Mouse (Mus musculus) bone marrow, adult 2 months (tissue): Measurements from ENCODE around the gene Cacnb3. TPM values are rescaled to one million over a fixed set of nuclear protein-coding genes. Genes with fewer than 3 reads are reported as not detected.

Source experiments
- H3K27ac ChIP-seq: fragments of 200-500 bp; 2 replicates; pipeline ENCODE4 v1.5.1; 2012; ENCODE audit warnings: low read depth, mild to moderate bottlenecking, control low read depth, inconsistent platforms, low read length; ENCODE audit not compliant: control insufficient read depth, poor library complexity, insufficient read depth
- H3K4me1 ChIP-seq: fragments of 200-500 bp; 2 replicates; pipeline ENCODE4 v1.6.1; 2011; ENCODE audit warnings: low read length; ENCODE audit not compliant: control insufficient read depth, insufficient read depth
- H3K4me3 ChIP-seq: fragments of 200-500 bp; replicated peaks from 2 replicates; pipeline ENCODE3; 2011; ENCODE audit warnings: mild to moderate bottlenecking, low read depth, low read length, control low read depth; ENCODE audit not compliant: control insufficient read depth
- CTCF ChIP-seq: fragments of 200-500 bp; IDR thresholded peaks from 2 replicates; pipeline ENCODE4 v1.5.1; 2011; ENCODE audit warnings: low read length, control low read depth; ENCODE audit not compliant: control insufficient read depth, insufficient read depth
- POLR2A ChIP-seq: fragments of 200-500 bp; IDR thresholded peaks from 2 replicates; pipeline ENCODE4 v1.6.1; 2011; ENCODE audit warnings: low read depth, mild to moderate bottlenecking, control low read depth, low read length, borderline replicate concordance; ENCODE audit not compliant: control insufficient read depth
- WGBS: fragments of 180-500 bp; shearing (Covaris S2); methylation state at CpG from one replicate; pipeline ENCODE4 v1.1.7; 2018; 5-methylcytosine and 5-hydroxymethylcytosine counted together
- polyA plus RNA-seq: library from polyadenylated mRNA; stranded (reverse); fragments of >200 nt; gene quantifications from 2 replicates; pipeline ENCODE4 v1.2.4, GENCODE M21; 2011; ENCODE audit warnings: low replicate concordance; ENCODE audit not compliant: missing spikeins, insufficient read depth, insufficient read length

Cacnb3 gene
- polyA plus RNA-seq, 1 experiment, result 1.8 TPM

- Histone ChIP-seq H3K4me3 (no peak overlapping the region), H3K4me1 (no peaks in the 10 kb centered on the region), H3K27ac (no peak overlapping the region)
- TF ChIP-seq POLR2A (no peak), CTCF (no peak)
- WGBS, result 7% methylated on average over 21 of the region's 21 CpGs
Observed at GRCm38 (mm10) chr15:98635291-98635841, 4.7 kb downstream of the Cacnb3 start.

GRCm38 (mm10) chr15:98636517-98636916, 5.9 kb downstream of the Cacnb3 start:
- TF ChIP-seq POLR2A (no peak), CTCF (no peak)

GRCm38 (mm10) chr15:98637155-98637554, 6.5 kb downstream of the Cacnb3 start:
- WGBS, result 59% methylated on average over 3 of the region's 3 CpGs
- H3K4me3 ChIP-seq, result no peak overlapping the region
- no peaks in the 10 kb centered on the region for H3K4me1 ChIP-seq
- TF ChIP-seq CTCF, result no peak
- TF ChIP-seq POLR2A, result no peak
- no peak overlapping the region for H3K27ac ChIP-seq

More at GRCm38 (mm10) chr15:98636517-98636916, 5.9 kb downstream of the Cacnb3 start:
- 37% methylated on average over 5 of the region's 5 CpGs for WGBS
- no peaks in the 10 kb centered on the region for H3K4me1 ChIP-seq
- no peak overlapping the region for H3K4me3 ChIP-seq
- H3K27ac ChIP-seq, result no peak overlapping the region

- WGBS, result 32% methylated on average over 8 of the region's 8 CpGs
- no peak overlapping the region for H3K27ac ChIP-seq
- TF ChIP-seq POLR2A, result no peak
- TF ChIP-seq CTCF, result no peak
- H3K4me3 ChIP-seq, result no peak overlapping the region
- no peaks in the 10 kb centered on the region for H3K4me1 ChIP-seq
Observed at GRCm38 (mm10) chr15:98640157-98640556, 9.5 kb downstream of the Cacnb3 start.

- Histone ChIP-seq H3K27ac (no peak overlapping the region), H3K4me3 (no peak overlapping the region), H3K4me1 (no peaks in the 10 kb centered on the region)
- 88% methylated on average over 12 of the region's 12 CpGs for WGBS
- TF ChIP-seq POLR2A (no peak), CTCF (no peak)
Observed at GRCm38 (mm10) chr15:98644406-98644805, 13.8 kb downstream of the Cacnb3 start.

GRCm38 (mm10) chr15:98645057-98646026, 14.7 kb downstream of the Cacnb3 start:
- Histone ChIP-seq H3K27ac (no peak overlapping the region), H3K4me1 (no peaks in the 10 kb centered on the region), H3K4me3 (no peak overlapping the region)
- 90% methylated on average over 24 of the region's 24 CpGs for WGBS
- TF ChIP-seq POLR2A (no peak), CTCF (no peak)

- 92% methylated on average over 8 of the region's 8 CpGs for WGBS
- H3K4me1 ChIP-seq, result no peaks in the 10 kb centered on the region
- H3K27ac ChIP-seq, result no peak overlapping the region
- TF ChIP-seq CTCF (no peak), POLR2A (no peak)
- no peak overlapping the region for H3K4me3 ChIP-seq
Observed at GRCm38 (mm10) chr15:98646737-98647136, 16.1 kb downstream of the Cacnb3 start.

GRCm38 (mm10) chr15:98647308-98647707, 16.7 kb downstream of the Cacnb3 start:
- Histone ChIP-seq H3K4me1 (no peaks in the 10 kb centered on the region), H3K4me3 (no peak overlapping the region), H3K27ac (no peak overlapping the region)
- no peak for TF ChIP-seq POLR2A
- no peak for TF ChIP-seq CTCF
- WGBS, result 92% methylated on average over 10 of the region's 10 CpGs

GRCm38 (mm10) chr15:98648071-98648470, 17.4 kb downstream of the Cacnb3 start:
- TF ChIP-seq CTCF (no peak), POLR2A (no peak)

More at GRCm38 (mm10) chr15:98648071-98648470, 17.4 kb downstream of the Cacnb3 start:
- 94% methylated on average over 3 of the region's 3 CpGs for WGBS
- Histone ChIP-seq H3K4me3 (no peak overlapping the region), H3K4me1 (no peaks in the 10 kb centered on the region), H3K27ac (no peak overlapping the region)
